Mouse (Mus musculus) forebrain, embryonic 14.5 days (tissue): ENCODE data around the gene Gzmm. TPM values are rescaled to one million over a fixed set of nuclear protein-coding genes. Genes with fewer than 3 reads are reported as not detected.

ENCODE experiments used
- ATAC-seq: fragments of 200-750 bp; cut with Nextera tagmentation; 2 replicates; pipeline ENCODE4 v1.8.0; 2017; ENCODE audit warnings: mild to moderate bottlenecking, moderate library complexity
- DNase-seq: peaks from one replicate; pipeline ENCODE4 v3.0.0-alpha.2; 2015; ENCODE audit warnings: low spot score
- H3K27ac ChIP-seq: fragments of 300-500 bp; sonication (generic); 2 replicates; pipeline ENCODE4 v1.5.1; 2014; ENCODE audit warnings: low read depth, mild to moderate bottlenecking, control low read depth, low read length, moderate library complexity
- H3K27me3 ChIP-seq: fragments of 300-500 bp; sonication (generic); replicated peaks from 2 replicates; pipeline ENCODE4 v1.6.1; 2014; ENCODE audit warnings: low read length, control low read depth, mixed read lengths; ENCODE audit not compliant: control insufficient read depth, insufficient read depth
- H3K36me3 ChIP-seq: fragments of 300-500 bp; sonication (generic); 2 replicates; pipeline ENCODE4 v1.6.1; 2014; ENCODE audit warnings: low read length, control low read depth; ENCODE audit not compliant: control insufficient read depth, insufficient read depth
- H3K4me1 ChIP-seq: fragments of 300-500 bp; sonication (generic); 2 replicates; pipeline ENCODE4 v1.6.1; 2014; ENCODE audit warnings: antibody characterized with exemption, low read length, control low read depth; ENCODE audit not compliant: control insufficient read depth, insufficient read depth
- H3K4me2 ChIP-seq: fragments of 300-500 bp; sonication (generic); 2 replicates; pipeline ENCODE4 v1.6.1; 2014; ENCODE audit warnings: mild to moderate bottlenecking, control low read depth, low read length
- H3K4me3 ChIP-seq: fragments of 300-500 bp; sonication (generic); 2 replicates; pipeline ENCODE4 v1.5.1; 2014; ENCODE audit warnings: low read depth, low read length, control low read depth
- H3K9ac ChIP-seq: fragments of 300-500 bp; sonication (generic); 2 replicates; pipeline ENCODE4 v1.6.1; 2014; ENCODE audit warnings: mild to moderate bottlenecking, low read length, control low read depth, moderate library complexity
- H3K9me3 ChIP-seq: fragments of 300-500 bp; sonication (generic); replicated peaks from 2 replicates; pipeline ENCODE4 v1.6.1; 2016; ENCODE audit warnings: low read length, control low read depth, mixed read lengths; ENCODE audit not compliant: control insufficient read depth
- WGBS: fragments of 180-500 bp; shearing (Covaris S2); extraction: QIAGEN DNeasy Blood & Tissue Kit; methylation state at CpG from one replicate; pipeline ENCODE4 v1.1.7; 2014; 5-methylcytosine and 5-hydroxymethylcytosine counted together
- polyA plus RNA-seq: library from polyadenylated mRNA; unstranded; fragments of >200 nt; fragmentation: Nextera tagmentation; extraction: Ambion mirVana; gene quantifications from 2 replicates; pipeline ENCODE4 v1.2.1, GENCODE M21; 2014

The Gzmm gene
- polyA plus RNA-seq, 1 experiment from 2014 or later = 1.5 TPM

GRCm38 (mm10) chr10:79704065-79704969 lies 15.5 kb downstream of the Gzmm start, which contains the start of gene Bsg:
Bsg (plus strand) TSS chr10:79704491.
- H3K27me3 ChIP-seq = no peaks in the 10 kb centered on the region
- peak within 1 kb of the TSS; percentile 87 for H3K4me2 ChIP-seq
- peak within 1 kb of the TSS; percentile 72 for H3K27ac ChIP-seq
- WGBS = under 1% methylated on average over 50 of the region's 65 CpGs
- ATAC-seq = peak; percentile 96
- H3K9ac ChIP-seq = peak within 1 kb of the TSS; percentile 95
- H3K9me3 ChIP-seq = no peaks in the 10 kb centered on the region
- H3K36me3 ChIP-seq = peaks cover 11% of the 10 kb centered on the region
- DNase-seq = peak; percentile 100
- H3K4me3 ChIP-seq = peak within 1 kb of the TSS; percentile 82
- peaks cover 15% of the 10 kb centered on the region for H3K4me1 ChIP-seq

GRCm38 (mm10) chr10:79704970-79705360 lies 16.1 kb downstream of the Gzmm start:
- Histone ChIP-seq H3K4me1 (peaks cover 15% of the 10 kb centered on the region), H3K27ac (peak overlapping the region; percentile 6; the same call in 1 of the 2 replicates), H3K27me3 (no peaks in the 10 kb centered on the region), H3K4me2 (peak overlapping the region; percentile 87), H3K9ac (peak overlapping the region; percentile 95), H3K9me3 (no peaks in the 10 kb centered on the region), H3K36me3 (peaks cover 17% of the 10 kb centered on the region), H3K4me3 (peak overlapping the region; percentile 82)
- ATAC-seq (no peak), DNase-seq (no peak)
- 7% methylated on average over 10 of the region's 10 CpGs for WGBS

DNA sequence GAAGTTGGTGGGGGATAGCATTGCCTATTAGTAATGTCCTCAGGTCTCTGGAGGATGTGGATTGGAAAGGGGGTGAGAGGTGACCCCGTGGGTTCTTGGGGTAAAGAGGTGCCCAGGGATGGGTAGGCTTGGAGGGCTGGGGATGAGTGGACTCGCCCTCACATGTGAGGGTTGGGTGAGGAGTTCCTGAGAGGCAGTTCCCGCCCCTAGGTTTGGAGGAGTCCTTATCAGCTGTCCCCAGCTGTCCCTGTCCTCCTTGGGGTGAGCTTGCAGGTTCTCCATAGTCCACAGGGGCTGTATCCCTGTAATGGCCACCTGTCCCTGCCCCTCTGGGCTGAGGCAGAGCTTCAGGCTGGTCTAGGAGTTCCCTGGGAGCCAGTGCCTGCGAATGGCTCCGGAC lies 17.1 kb downstream of the Gzmm start:
- Histone ChIP-seq H3K36me3 (peaks cover 27% of the 10 kb centered on the region), H3K27ac (no peak overlapping the region), H3K4me2 (peak overlapping the region; percentile 87), H3K27me3 (no peaks in the 10 kb centered on the region), H3K9ac (peak overlapping the region; percentile 21; the same call in 1 of the 2 replicates), H3K9me3 (no peaks in the 10 kb centered on the region), H3K4me1 (peaks cover 15% of the 10 kb centered on the region), H3K4me3 (peak overlapping the region; percentile 82; the same call in 1 of the 2 replicates)
- WGBS = 88% methylated on average over 5 of the region's 5 CpGs
- DNase-seq (no peak), ATAC-seq (no peak)

GRCm38 (mm10) chr10:79706406-79707094 lies 17.7 kb downstream of the Gzmm start:
- H3K27me3 ChIP-seq = no peaks in the 10 kb centered on the region
- 86% methylated on average over 5 of the region's 5 CpGs for WGBS
- no peak overlapping the region for H3K27ac ChIP-seq
- H3K36me3 ChIP-seq = peaks cover 33% of the 10 kb centered on the region
- ATAC-seq (no peak), DNase-seq (no peak)
- peak overlapping the region; percentile 87 for H3K4me2 ChIP-seq
- peaks cover 15% of the 10 kb centered on the region for H3K4me1 ChIP-seq
- no peaks in the 10 kb centered on the region for H3K9me3 ChIP-seq
- H3K9ac ChIP-seq = peak overlapping the region; percentile 21
- H3K4me3 ChIP-seq = no peak overlapping the region

DNA sequence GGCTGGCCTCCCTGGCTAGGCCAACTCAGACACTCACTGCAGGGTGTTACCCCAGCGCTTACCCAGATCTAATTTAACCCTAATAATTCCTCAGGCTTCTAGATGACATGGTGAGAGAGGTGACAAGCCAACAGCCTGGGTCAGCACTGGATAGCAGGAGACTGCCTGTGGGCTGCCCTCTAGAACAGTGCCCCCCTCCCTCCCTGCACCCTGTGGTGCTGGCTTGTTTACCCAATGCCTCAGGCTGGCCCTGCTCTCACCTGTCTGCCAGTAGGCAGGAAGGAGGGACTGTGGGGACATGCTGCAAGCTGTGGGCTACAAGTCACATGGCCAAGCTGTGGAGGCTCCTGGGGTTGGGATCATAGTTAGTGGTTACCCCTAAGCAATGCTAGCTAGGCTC lies 18.3 kb downstream of the Gzmm start:
- no peaks in the 10 kb centered on the region for H3K9me3 ChIP-seq
- H3K9ac ChIP-seq = no peak overlapping the region
- peaks cover 39% of the 10 kb centered on the region for H3K36me3 ChIP-seq
- ATAC-seq (no peak), DNase-seq (no peak)
- H3K4me2 ChIP-seq = no peak overlapping the region
- 91% methylated on average over 1 of the region's 1 CpGs for WGBS
- H3K27me3 ChIP-seq = no peaks in the 10 kb centered on the region
- no peak overlapping the region for H3K27ac ChIP-seq
- no peak overlapping the region for H3K4me3 ChIP-seq
- H3K4me1 ChIP-seq = peaks cover 15% of the 10 kb centered on the region

- Histone ChIP-seq H3K4me1 (peaks cover 15% of the 10 kb centered on the region), H3K36me3 (peaks cover 40% of the 10 kb centered on the region), H3K4me3 (no peak overlapping the region), H3K27ac (no peak overlapping the region), H3K9me3 (no peaks in the 10 kb centered on the region), H3K27me3 (no peaks in the 10 kb centered on the region), H3K4me2 (no peak overlapping the region), H3K9ac (no peak overlapping the region)
- WGBS = 78% methylated on average over 4 of the region's 4 CpGs
- ATAC-seq = no peak
- DNase-seq = no peak
Observed at GRCm38 (mm10) chr10:79707759-79708158, 18.9 kb downstream of the Gzmm start.

DNA sequence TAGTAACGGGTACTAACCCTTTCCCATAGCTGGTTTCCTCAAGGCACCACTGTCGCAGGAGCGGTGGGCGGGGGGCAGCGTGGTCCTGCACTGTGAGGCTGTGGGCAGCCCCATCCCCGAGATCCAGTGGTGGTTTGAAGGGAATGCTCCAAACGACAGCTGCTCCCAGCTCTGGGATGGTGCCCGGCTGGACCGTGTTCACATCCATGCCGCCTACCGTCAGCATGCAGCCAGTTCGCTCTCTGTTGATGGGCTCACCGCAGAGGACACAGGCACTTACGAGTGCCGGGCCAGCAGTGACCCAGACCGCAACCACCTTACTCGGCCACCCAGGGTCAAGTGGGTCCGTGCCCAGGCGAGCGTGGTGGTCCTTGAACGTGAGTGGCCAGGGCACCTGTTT lies 19.8 kb downstream of the Gzmm start:
- DNase-seq (no peak), ATAC-seq (no peak)
- Histone ChIP-seq H3K4me1 (peaks cover 15% of the 10 kb centered on the region), H3K27me3 (no peaks in the 10 kb centered on the region), H3K4me2 (no peak overlapping the region), H3K27ac (no peak overlapping the region), H3K9me3 (no peaks in the 10 kb centered on the region), H3K4me3 (no peak overlapping the region), H3K9ac (no peak overlapping the region), H3K36me3 (peaks cover 40% of the 10 kb centered on the region)
- 92% methylated on average over 21 of the region's 21 CpGs for WGBS

GRCm38 (mm10) chr10:79709307-79709706 lies 20.5 kb downstream of the Gzmm start:
- Histone ChIP-seq H3K4me2 (no peak overlapping the region), H3K27ac (no peak overlapping the region), H3K9me3 (no peaks in the 10 kb centered on the region), H3K36me3 (peaks cover 40% of the 10 kb centered on the region), H3K4me1 (peaks cover 15% of the 10 kb centered on the region), H3K27me3 (no peaks in the 10 kb centered on the region), H3K9ac (no peak overlapping the region), H3K4me3 (no peak overlapping the region)
- DNase-seq (no peak), ATAC-seq (no peak)
- WGBS = 87% methylated on average over 7 of the region's 7 CpGs
